Mouse (Mus musculus): Measurements from ENCODE around the gene Fcrla. TPM values are rescaled to one million over a fixed set of nuclear protein-coding genes. Genes with fewer than 3 reads are reported as not detected.

Gene Fcrla
- total and polyA plus RNA-seq, 3 experiments: 10.6 to 30.6 (median 17.7) TPM

- in situ Hi-C loops (cut with MboI; ENCODE audit: low pct_ligation_motif_present, low pct_unique_long_range_greater_than_20kb, low sequenced_read_pairs) (no loop called here), dilution Hi-C loops (cut with MboI; ENCODE audit: extremely low pct_ligation_motif_present, extremely low pct_unique_long_range_greater_than_20kb, low sequenced_read_pairs) (no loop called here)
- H3K36me3 ChIP-seq (replicated peaks in 1 of 2; ENCODE audit: control insufficient read depth in 1 of 2, insufficient read depth in 1 of 2, low read length in 1 of 2): peaks cover 2 to 29% of the 10 kb centered on the region in 2 experiments
- H3K4me1 ChIP-seq (ENCODE audit: control insufficient read depth in 1 of 2, insufficient read depth in 2 of 2): peaks cover 0 to 15% of the 10 kb centered on the region in 2 experiments; a peak in 2 of 4 replicates
- no peak for DNase-seq (ENCODE audit: extremely low read depth)
- H3K4me2 ChIP-seq (ENCODE audit: insufficient read depth, low read depth, poor library complexity, severe bottlenecking): no peak overlapping the region
- no peaks in the 10 kb centered on the region for H3K9me3 ChIP-seq (replicated peaks; ENCODE audit: low read length)
- no peak overlapping the region for H3K9ac ChIP-seq (ENCODE audit: insufficient read depth, low read depth)
- no peak overlapping the region for H3K27ac ChIP-seq (ENCODE audit: insufficient read depth, low read depth)
- no peak for TF ChIP-seq TBP (conservative IDR thresholded peaks at IDR 0.05; ENCODE audit: low read depth, low read length)
- TF ChIP-seq MAZ (IDR thresholded peaks at IDR 0.05; ENCODE audit: low read depth, low read length): no peak
- TF ChIP-seq CHD2 (IDR thresholded peaks at IDR 0.05; ENCODE audit: low read length): no peak
- no peaks in the 10 kb centered on the region for H3K27me3 ChIP-seq (replicated peaks)
- H3K4me3 ChIP-seq (replicated peaks in 1 of 3; ENCODE audit: low read depth in 2 of 3, low read length in 2 of 3, poor library complexity in 1 of 3): no peak overlapping the region
- H3K79me2 ChIP-seq (replicated peaks; ENCODE audit: control insufficient read depth, extremely low read depth, insufficient read depth, poor library complexity, severe bottlenecking): no peaks in the 10 kb centered on the region
Observed at GRCm38 (mm10) chr1:170958225-170958624, 30.8 kb upstream of the Fcrla start.

GRCm38 (mm10) chr1:170953192-170953591 is 25.8 kb upstream of the Fcrla start:
- Histone ChIP-seq H3K4me1 (ENCODE audit: control insufficient read depth in 1 of 2, insufficient read depth in 2 of 2) (no peaks in the 10 kb centered on the region), H3K4me3 (replicated peaks in 1 of 3; ENCODE audit: low read depth in 2 of 3, low read length in 2 of 3, poor library complexity in 1 of 3) (no peak overlapping the region), H3K9me3 (replicated peaks; ENCODE audit: low read length) (peaks cover 18% of the 10 kb centered on the region), H3K27ac (ENCODE audit: insufficient read depth, low read depth) (no peak overlapping the region), H3K4me2 (ENCODE audit: insufficient read depth, low read depth, poor library complexity, severe bottlenecking) (no peak overlapping the region), H3K36me3 (replicated peaks in 1 of 2; ENCODE audit: control insufficient read depth in 1 of 2, insufficient read depth in 1 of 2, low read length in 1 of 2) (no peaks in the 10 kb centered on the region), H3K9ac (ENCODE audit: insufficient read depth, low read depth) (no peak overlapping the region), H3K79me2 (replicated peaks; ENCODE audit: control insufficient read depth, extremely low read depth, insufficient read depth, poor library complexity, severe bottlenecking) (no peaks in the 10 kb centered on the region), H3K27me3 (replicated peaks) (no peaks in the 10 kb centered on the region)
- in situ Hi-C loops (cut with MboI; ENCODE audit: low pct_ligation_motif_present, low pct_unique_long_range_greater_than_20kb, low sequenced_read_pairs) (no loop called here), dilution Hi-C loops (cut with MboI; ENCODE audit: extremely low pct_ligation_motif_present, extremely low pct_unique_long_range_greater_than_20kb, low sequenced_read_pairs) (no loop called here)
- DNase-seq (ENCODE audit: extremely low read depth): no peak
- TF ChIP-seq MEF2A (IDR thresholded peaks at IDR 0.05; ENCODE audit: borderline replicate concordance, low read depth, low read length) (no peak), JUND (conservative IDR thresholded peaks at IDR 0.05; ENCODE audit: low read depth, low read length) (no peak), TCF12 (IDR thresholded peaks at IDR 0.05; ENCODE audit: low read depth, low read length) (no peak), MAX (IDR thresholded peaks at IDR 0.05; ENCODE audit: low read length) (no peak), ZNF384 (IDR thresholded peaks at IDR 0.05; ENCODE audit: low read depth, low read length) (no peak), EP300 (IDR thresholded peaks at IDR 0.05; ENCODE audit: low read length) (no peak), ETS1 (conservative IDR thresholded peaks at IDR 0.05; ENCODE audit: low read depth, low read length) (no peak), HCFC1 (IDR thresholded peaks at IDR 0.05; ENCODE audit: low read depth, low read length) (no peak), PAX5 (IDR thresholded peaks at IDR 0.05; ENCODE audit: low read length) (no peak), CHD2 (IDR thresholded peaks at IDR 0.05; ENCODE audit: low read length) (no peak), ZKSCAN1 (IDR thresholded peaks at IDR 0.05; ENCODE audit: borderline replicate concordance, low read depth, low read length) (no peak), POLR2AphosphoS2 (IDR thresholded peaks at IDR 0.05; ENCODE audit: low read depth, low read length) (no peak), UBTF (IDR thresholded peaks at IDR 0.05; ENCODE audit: low read depth, low read length) (no peak), POLR2A (IDR thresholded peaks at IDR 0.05; ENCODE audit: low read depth, low read length) (no peak), ELF1 (IDR thresholded peaks at IDR 0.05; ENCODE audit: low read depth, low read length) (no peak), ZC3H11A (IDR thresholded peaks at IDR 0.05; ENCODE audit: low read depth, low read length) (no peak)
